Mouse (Mus musculus): ENCODE data around the gene Opcml. TPM values are rescaled to one million over a fixed set of nuclear protein-coding genes. Genes with fewer than 3 reads are reported as not detected.

Gene Opcml
- total and polyA plus RNA-seq, 3 experiments = 0.82 TPM; not detected in 2

DNA sequence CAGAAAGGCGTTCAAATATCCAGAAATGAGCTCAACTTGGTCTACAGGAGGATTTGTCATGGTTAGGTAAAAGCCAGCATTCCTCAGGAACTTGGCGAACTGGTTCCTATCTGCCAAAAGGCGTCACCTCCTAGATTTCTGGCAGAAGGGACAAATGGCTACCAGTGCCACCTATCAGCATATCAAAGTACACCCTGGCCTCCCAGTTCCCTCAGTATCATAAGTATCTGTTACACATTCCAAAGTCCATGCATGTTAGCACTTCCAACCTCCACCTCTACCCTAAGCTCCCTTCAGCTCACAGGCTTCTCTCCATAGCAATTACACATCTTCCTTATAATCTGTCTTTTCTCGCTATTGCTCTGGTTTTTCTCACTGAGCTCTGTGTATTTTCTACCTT lies 993.3 kb downstream of the Opcml start:
- TF ChIP-seq POLR2AphosphoS5 (IDR thresholded peaks at IDR 0.05; ENCODE audit: insufficient replicate concordance, low read depth, low read length) = no peak
- TF ChIP-seq TAL1 (conservative IDR thresholded peaks at IDR 0.05; ENCODE audit: low read depth, low read length) = no peak
- TF ChIP-seq GATA2 (IDR thresholded peaks at IDR 0.05; ENCODE audit: borderline replicate concordance, low read depth, low read length) = no peak
- TF ChIP-seq GATA1 (IDR thresholded peaks at IDR 0.05; ENCODE audit: borderline replicate concordance, low read length) = no peak
- TF ChIP-seq CTCF (IDR thresholded peaks at IDR 0.05; ENCODE audit: low read depth, low read length) = no peak
- Histone ChIP-seq H3K9me3 (replicated peaks) (no peaks in the 10 kb centered on the region), H3K4me1 (ENCODE audit: insufficient read depth, low read depth, low read length) (no peaks in the 10 kb centered on the region), H3K4me3 (ENCODE audit: low read depth, low read length) (no peak overlapping the region), H3K27me3 (ENCODE audit: insufficient read depth, low read length) (no peaks in the 10 kb centered on the region), H3K36me3 (replicated peaks) (no peaks in the 10 kb centered on the region)
- no peak for ATAC-seq (ENCODE audit: extremely low read depth, insufficient number of reproducible peaks, low FRiP score, poor library complexity, severe bottlenecking)
- DNase-seq (ENCODE audit: low spot score) = no peak

DNA sequence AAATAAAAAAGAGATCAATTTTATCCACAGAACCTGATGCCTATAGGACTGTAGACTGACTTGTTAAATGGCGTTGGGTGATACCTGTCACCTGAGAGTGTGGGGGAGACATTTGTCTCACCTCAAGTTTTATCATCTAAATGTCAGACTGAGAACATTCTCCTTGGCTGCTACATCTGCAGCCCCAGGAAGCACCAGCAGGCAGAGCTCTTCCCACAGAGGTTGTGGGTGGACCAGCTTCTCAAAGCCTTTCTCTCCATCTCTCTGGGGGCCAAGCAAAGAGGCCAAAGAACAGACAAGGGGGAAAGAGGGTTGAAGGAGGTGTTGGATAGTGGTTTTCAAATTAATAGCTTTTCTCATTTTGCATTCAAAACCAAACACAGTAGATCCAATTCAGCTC lies 998.9 kb downstream of the Opcml start:
- 0 out of 2 replicates have a peak, but pooled peaks cover 2% of the 10 kb centered on the region for H3K9me3 ChIP-seq (replicated peaks)
- ATAC-seq (ENCODE audit: extremely low read depth, insufficient number of reproducible peaks, low FRiP score, poor library complexity, severe bottlenecking) (no peak), DNase-seq (ENCODE audit: low spot score) (no peak)
- H3K4me3 ChIP-seq (ENCODE audit: low read depth, low read length) = no peak overlapping the region
- no peaks in the 10 kb centered on the region for H3K4me1 ChIP-seq (ENCODE audit: insufficient read depth, low read depth, low read length)
- H3K27me3 ChIP-seq (ENCODE audit: insufficient read depth, low read length) = no peaks in the 10 kb centered on the region
- H3K36me3 ChIP-seq (replicated peaks) = no peaks in the 10 kb centered on the region
- TF ChIP-seq GATA2 (IDR thresholded peaks at IDR 0.05; ENCODE audit: borderline replicate concordance, low read depth, low read length) (no peak), CTCF (IDR thresholded peaks at IDR 0.05; ENCODE audit: low read depth, low read length) (no peak), GATA1 (IDR thresholded peaks at IDR 0.05; ENCODE audit: borderline replicate concordance, low read length) (no peak)

DNA sequence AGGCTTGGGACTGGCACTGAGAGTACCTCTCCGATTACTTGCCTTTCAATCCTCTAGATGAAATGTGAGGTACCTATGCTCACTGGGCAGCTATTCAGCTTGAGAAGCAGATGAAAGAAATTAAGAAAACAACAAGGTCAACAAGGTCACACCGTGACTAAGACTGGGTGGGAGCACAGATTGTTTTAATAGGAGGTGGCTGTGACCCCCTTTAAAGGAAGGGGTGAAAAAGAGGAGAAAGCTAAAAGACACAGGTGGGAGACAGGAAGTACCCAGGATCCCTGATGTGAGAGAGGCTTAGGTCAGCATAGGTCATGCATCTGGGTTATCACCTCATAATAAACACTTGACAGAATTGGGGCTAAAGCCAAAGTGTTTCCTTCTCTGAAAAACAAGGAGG lies 1009.5 kb downstream of the Opcml start:
- ATAC-seq (ENCODE audit: extremely low read depth, insufficient number of reproducible peaks, low FRiP score, poor library complexity, severe bottlenecking) (no peak), DNase-seq (ENCODE audit: low spot score) (no peak)
- no peaks in the 10 kb centered on the region for H3K9me3 ChIP-seq (replicated peaks)
- H3K36me3 ChIP-seq (replicated peaks) = no peaks in the 10 kb centered on the region
- no peak overlapping the region for H3K4me3 ChIP-seq (ENCODE audit: low read depth, low read length)
- TF ChIP-seq TAL1 (conservative IDR thresholded peaks at IDR 0.05; ENCODE audit: low read depth, low read length) (no peak), CTCF (IDR thresholded peaks at IDR 0.05; ENCODE audit: low read depth, low read length) (no peak), GATA2 (IDR thresholded peaks at IDR 0.05; ENCODE audit: borderline replicate concordance, low read depth, low read length) (no peak), GATA1 (IDR thresholded peaks at IDR 0.05; ENCODE audit: borderline replicate concordance, low read length) (no peak), POLR2AphosphoS5 (IDR thresholded peaks at IDR 0.05; ENCODE audit: insufficient replicate concordance, low read depth, low read length) (no peak)
- H3K4me1 ChIP-seq (ENCODE audit: insufficient read depth, low read depth, low read length) = no peaks in the 10 kb centered on the region
- H3K27me3 ChIP-seq (ENCODE audit: insufficient read depth, low read length) = no peaks in the 10 kb centered on the region

DNA sequence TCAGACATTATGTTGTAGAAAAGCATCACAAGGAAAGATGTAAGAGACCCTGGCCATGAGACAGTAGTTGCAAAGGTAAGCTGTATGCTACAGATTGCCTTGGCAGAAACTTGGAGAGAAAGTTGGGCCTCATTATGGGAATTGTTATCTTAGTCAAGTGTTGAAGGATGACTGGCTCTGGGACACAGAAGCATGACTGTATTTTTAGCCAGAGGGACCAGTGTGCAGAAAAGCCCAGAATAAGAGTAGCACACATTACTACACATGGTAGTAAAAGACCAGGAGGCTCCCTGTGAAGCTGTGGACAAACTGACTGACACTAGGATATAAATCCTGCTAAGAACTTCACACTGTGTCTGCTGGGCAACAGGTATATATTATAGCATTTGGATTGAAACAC lies 1016.1 kb downstream of the Opcml start:
- no peaks in the 10 kb centered on the region for H3K4me1 ChIP-seq (ENCODE audit: insufficient read depth, low read depth, low read length)
- DNase-seq (ENCODE audit: low spot score) (no peak), ATAC-seq (ENCODE audit: extremely low read depth, insufficient number of reproducible peaks, low FRiP score, poor library complexity, severe bottlenecking) (no peak)
- no peaks in the 10 kb centered on the region for H3K27me3 ChIP-seq (ENCODE audit: insufficient read depth, low read length)
- H3K4me3 ChIP-seq (ENCODE audit: low read depth, low read length) = no peak overlapping the region
- no peaks in the 10 kb centered on the region for H3K9me3 ChIP-seq (replicated peaks)
- TF ChIP-seq TAL1 (conservative IDR thresholded peaks at IDR 0.05; ENCODE audit: low read depth, low read length) (no peak), GATA2 (IDR thresholded peaks at IDR 0.05; ENCODE audit: borderline replicate concordance, low read depth, low read length) (no peak), CTCF (IDR thresholded peaks at IDR 0.05; ENCODE audit: low read depth, low read length) (no peak), POLR2AphosphoS5 (IDR thresholded peaks at IDR 0.05; ENCODE audit: insufficient replicate concordance, low read depth, low read length) (no peak), GATA1 (IDR thresholded peaks at IDR 0.05; ENCODE audit: borderline replicate concordance, low read length) (no peak)
- no peaks in the 10 kb centered on the region for H3K36me3 ChIP-seq (replicated peaks)

DNA sequence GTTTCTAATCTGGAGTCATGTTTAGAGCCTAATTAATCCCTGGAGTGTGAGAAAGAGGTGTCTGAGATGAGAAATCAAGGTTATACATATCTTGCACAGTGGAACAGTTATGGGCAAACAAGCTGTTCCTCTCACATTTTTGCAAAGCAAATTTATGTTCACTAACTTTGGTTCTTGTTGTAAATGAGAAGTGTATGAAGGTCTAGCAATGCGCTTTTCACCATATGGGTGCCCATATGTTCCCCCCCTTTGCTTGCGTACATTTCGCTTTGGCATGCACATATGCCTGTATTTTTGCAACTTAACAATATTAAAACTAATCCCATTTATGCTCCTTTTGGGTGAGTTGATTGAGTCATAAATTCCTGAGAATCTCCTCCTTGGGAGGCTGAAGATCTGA lies 1031.5 kb downstream of the Opcml start:
- no peak for DNase-seq (ENCODE audit: low spot score)
- no peaks in the 10 kb centered on the region for H3K9me3 ChIP-seq (replicated peaks)
- no peak overlapping the region for H3K4me3 ChIP-seq (ENCODE audit: low read depth, low read length)
- no peaks in the 10 kb centered on the region for H3K27me3 ChIP-seq (ENCODE audit: insufficient read depth, low read length)
- H3K36me3 ChIP-seq (replicated peaks) = no peaks in the 10 kb centered on the region
- no peak for ATAC-seq (ENCODE audit: extremely low read depth, insufficient number of reproducible peaks, low FRiP score, poor library complexity, severe bottlenecking)
- TF ChIP-seq POLR2AphosphoS5 (IDR thresholded peaks at IDR 0.05; ENCODE audit: insufficient replicate concordance, low read depth, low read length) = no peak
- TF ChIP-seq TAL1 (conservative IDR thresholded peaks at IDR 0.05; ENCODE audit: low read depth, low read length) = no peak
- TF ChIP-seq GATA1 (IDR thresholded peaks at IDR 0.05; ENCODE audit: borderline replicate concordance, low read length) = no peak
- TF ChIP-seq GATA2 (IDR thresholded peaks at IDR 0.05; ENCODE audit: borderline replicate concordance, low read depth, low read length) = no peak
- no peak for TF ChIP-seq CTCF (IDR thresholded peaks at IDR 0.05; ENCODE audit: low read depth, low read length)
- no peaks in the 10 kb centered on the region for H3K4me1 ChIP-seq (ENCODE audit: insufficient read depth, low read depth, low read length)

DNA sequence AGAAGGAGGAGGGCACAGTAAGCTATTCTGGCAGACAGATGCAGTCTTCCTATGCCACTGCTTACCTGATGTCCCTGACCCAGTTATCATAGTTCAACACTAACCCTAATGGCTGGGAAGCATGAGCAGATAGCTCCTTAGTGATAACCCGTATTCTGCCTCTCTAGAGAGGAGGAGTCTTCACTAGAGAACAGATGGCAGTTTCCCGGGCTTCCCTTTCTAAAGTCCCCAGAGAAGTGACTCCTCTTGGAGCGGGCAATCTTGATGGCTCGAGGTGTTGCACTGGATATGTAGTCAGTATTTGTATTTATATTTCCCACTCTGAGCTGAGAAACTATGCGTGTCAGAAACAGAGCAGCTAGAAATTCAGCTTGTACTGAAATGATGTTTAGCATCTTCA lies 1031.9 kb downstream of the Opcml start:
- no peaks in the 10 kb centered on the region for H3K9me3 ChIP-seq (replicated peaks)
- H3K4me1 ChIP-seq (ENCODE audit: insufficient read depth, low read depth, low read length) = no peaks in the 10 kb centered on the region
- ATAC-seq (ENCODE audit: extremely low read depth, insufficient number of reproducible peaks, low FRiP score, poor library complexity, severe bottlenecking) (no peak), DNase-seq (ENCODE audit: low spot score) (no peak)
- no peaks in the 10 kb centered on the region for H3K36me3 ChIP-seq (replicated peaks)
- TF ChIP-seq CTCF (IDR thresholded peaks at IDR 0.05; ENCODE audit: low read depth, low read length) (no peak), GATA1 (IDR thresholded peaks at IDR 0.05; ENCODE audit: borderline replicate concordance, low read length) (no peak)
- no peak overlapping the region for H3K4me3 ChIP-seq (ENCODE audit: low read depth, low read length)
- H3K27me3 ChIP-seq (ENCODE audit: insufficient read depth, low read length) = no peaks in the 10 kb centered on the region

DNA sequence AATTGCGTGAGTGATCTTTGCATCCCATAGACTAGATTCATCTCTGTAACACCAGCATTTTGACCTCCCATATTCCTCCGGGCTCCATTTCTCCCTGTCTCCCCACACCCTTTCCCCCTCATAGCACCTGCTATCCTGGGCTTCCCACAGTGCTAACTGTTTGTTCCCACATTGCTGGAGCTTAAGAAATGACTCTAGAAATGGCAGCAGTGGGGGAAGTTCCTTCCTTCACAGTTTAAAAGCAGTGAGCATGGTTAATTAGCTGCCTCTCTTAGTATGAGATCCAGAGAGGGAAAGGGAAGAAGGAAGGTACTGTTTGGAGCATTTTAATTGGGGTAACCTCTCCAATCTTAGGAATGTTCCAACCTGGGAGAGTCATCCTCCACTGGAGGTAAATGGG lies 1035.2 kb downstream of the Opcml start:
- Histone ChIP-seq H3K4me3 (ENCODE audit: low read depth, low read length) (no peak overlapping the region), H3K36me3 (replicated peaks) (no peaks in the 10 kb centered on the region), H3K9me3 (replicated peaks) (no peaks in the 10 kb centered on the region), H3K27me3 (ENCODE audit: insufficient read depth, low read length) (no peaks in the 10 kb centered on the region), H3K4me1 (ENCODE audit: insufficient read depth, low read depth, low read length) (no peaks in the 10 kb centered on the region)
- ATAC-seq (ENCODE audit: extremely low read depth, insufficient number of reproducible peaks, low FRiP score, poor library complexity, severe bottlenecking) (no peak), DNase-seq (ENCODE audit: low spot score) (no peak)
- TF ChIP-seq CTCF (IDR thresholded peaks at IDR 0.05; ENCODE audit: low read depth, low read length) (no peak), POLR2AphosphoS5 (IDR thresholded peaks at IDR 0.05; ENCODE audit: insufficient replicate concordance, low read depth, low read length) (no peak), TAL1 (conservative IDR thresholded peaks at IDR 0.05; ENCODE audit: low read depth, low read length) (no peak), GATA1 (IDR thresholded peaks at IDR 0.05; ENCODE audit: borderline replicate concordance, low read length) (no peak), GATA2 (IDR thresholded peaks at IDR 0.05; ENCODE audit: borderline replicate concordance, low read depth, low read length) (no peak)

Data from G1E (cell line).